Mouse (Mus musculus) CH12.LX (cell line): ENCODE data around the gene Slitrk1.

Experiments
- CHD2 ChIP-seq: IDR thresholded peaks from 2 replicates; pipeline ENCODE4 v1.6.1; 2011; ENCODE audit warnings: low read length, improper control_type of control experiment
- E2F4 ChIP-seq: IDR thresholded peaks from 2 replicates; pipeline ENCODE4 v1.6.1; 2011; ENCODE audit warnings: low read depth, low read length, improper control_type of control experiment; ENCODE audit not compliant: insufficient replicate concordance
- ELF1 ChIP-seq: IDR thresholded peaks from 2 replicates; pipeline ENCODE4 v1.6.1; 2014; ENCODE audit warnings: low read depth, mild to moderate bottlenecking, inconsistent platforms, low read length, improper control_type of control experiment
- EP300 ChIP-seq: IDR thresholded peaks from 2 replicates; pipeline ENCODE4 v1.6.1; 2011; ENCODE audit warnings: low read length, improper control_type of control experiment
- HCFC1 ChIP-seq: IDR thresholded peaks from 2 replicates; pipeline ENCODE4 v1.6.1; 2012; ENCODE audit warnings: low read depth, mild to moderate bottlenecking, inconsistent platforms, low read length, improper control_type of control experiment
- MAX ChIP-seq: IDR thresholded peaks from 2 replicates; pipeline ENCODE4 v1.6.1; 2011; ENCODE audit warnings: low read length, improper control_type of control experiment
- POLR2A ChIP-seq: IDR thresholded peaks from 2 replicates; pipeline ENCODE4 v1.6.1; 2011; ENCODE audit warnings: low read depth, mild to moderate bottlenecking, improper control_type of control experiment, low read length
- TBP ChIP-seq: conservative IDR thresholded peaks from 2 replicates; pipeline ENCODE4 v1.6.1; 2011; ENCODE audit warnings: low read depth, low read length, improper control_type of control experiment
- ZMIZ1 ChIP-seq: IDR thresholded peaks from 2 replicates; pipeline ENCODE4 v1.6.1; 2012; ENCODE audit warnings: low read depth, mild to moderate bottlenecking, inconsistent platforms, low read length, improper control_type of control experiment

DNA sequence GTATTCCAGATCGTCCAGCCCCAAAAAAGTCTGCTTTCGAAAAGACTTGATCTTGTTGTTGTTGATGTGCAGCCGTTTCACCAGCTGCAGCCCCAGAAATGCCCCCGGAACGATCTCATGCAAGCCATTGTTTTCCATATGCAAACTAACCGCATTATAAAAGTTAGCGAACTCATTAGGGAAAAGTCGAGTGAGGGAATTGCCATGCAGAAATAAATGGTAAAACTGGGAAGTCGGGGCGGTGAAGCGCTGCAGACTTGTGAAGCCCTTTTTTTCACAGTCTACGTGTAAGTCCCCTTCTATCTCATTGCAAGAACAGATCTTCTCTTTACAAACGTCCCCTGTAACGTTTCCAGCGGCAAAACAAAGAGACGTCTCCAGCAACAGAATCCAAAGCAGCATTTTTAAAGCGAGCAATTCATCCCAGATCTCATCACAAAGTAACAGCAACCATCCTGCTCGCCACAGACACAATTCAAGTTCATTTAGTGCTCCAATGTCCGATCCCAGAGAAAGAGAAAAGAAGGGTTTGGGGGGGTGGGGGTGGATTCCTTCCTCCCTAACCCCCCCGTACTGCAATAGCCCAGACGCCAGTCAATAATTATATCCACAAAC, 975 bp downstream of the Slitrk1 start:
- TF ChIP-seq HCFC1 (no peak), ZMIZ1 (no peak), POLR2A (no peak), CHD2 (no peak), TBP (no peak), MAX (no peak), ELF1 (no peak), EP300 (no peak), E2F4 (no peak)
